Mouse (Mus musculus): ENCODE results near the gene Rgs7bp. TPM values are rescaled to one million over a fixed set of nuclear protein-coding genes. Genes with fewer than 3 reads are reported as not detected.

Rgs7bp gene
- total and polyA plus RNA-seq, 3 experiments, result 0.15 to 0.16 TPM; not detected in 1

- Histone ChIP-seq H3K4me3 (ENCODE audit: low read depth, low read length) (no peak overlapping the region), H3K9me3 (replicated peaks) (no peaks in the 10 kb centered on the region), H3K36me3 (replicated peaks) (no peaks in the 10 kb centered on the region), H3K4me1 (ENCODE audit: insufficient read depth, low read depth, low read length) (no peaks in the 10 kb centered on the region), H3K27me3 (ENCODE audit: insufficient read depth, low read length) (peaks cover 4% of the 10 kb centered on the region; the same call in 1 of the 2 replicates)
- no peak for ATAC-seq (ENCODE audit: extremely low read depth, insufficient number of reproducible peaks, low FRiP score, poor library complexity, severe bottlenecking)
- TF ChIP-seq GATA2 (IDR thresholded peaks at IDR 0.05; ENCODE audit: borderline replicate concordance, low read depth, low read length) (no peak), TAL1 (conservative IDR thresholded peaks at IDR 0.05; ENCODE audit: low read depth, low read length) (no peak), POLR2AphosphoS5 (IDR thresholded peaks at IDR 0.05; ENCODE audit: insufficient replicate concordance, low read depth, low read length) (no peak), GATA1 (IDR thresholded peaks at IDR 0.05; ENCODE audit: borderline replicate concordance, low read length) (no peak), CTCF (IDR thresholded peaks at IDR 0.05; ENCODE audit: low read depth, low read length) (no peak)
- DNase-seq (ENCODE audit: low spot score), result no peak
Observed at GRCm38 (mm10) chr13:105001714-105002113, 53.0 kb downstream of the Rgs7bp start.

- peaks cover 2% of the 10 kb centered on the region; the same call in 1 of the 2 replicates for H3K27me3 ChIP-seq (ENCODE audit: insufficient read depth, low read length)
- no peaks in the 10 kb centered on the region for H3K9me3 ChIP-seq (replicated peaks)
- H3K4me3 ChIP-seq (ENCODE audit: low read depth, low read length), result no peak overlapping the region
- no peaks in the 10 kb centered on the region for H3K36me3 ChIP-seq (replicated peaks)
- TF ChIP-seq GATA1 (IDR thresholded peaks at IDR 0.05; ENCODE audit: borderline replicate concordance, low read length), result no peak
- ATAC-seq (ENCODE audit: extremely low read depth, insufficient number of reproducible peaks, low FRiP score, poor library complexity, severe bottlenecking) (no peak), DNase-seq (ENCODE audit: low spot score) (no peak)
- peaks cover 4% of the 10 kb centered on the region; the same call in 1 of the 2 replicates for H3K4me1 ChIP-seq (ENCODE audit: insufficient read depth, low read depth, low read length)
Observed at GRCm38 (mm10) chr13:104988811-104989258, 65.9 kb downstream of the Rgs7bp start.

- TF ChIP-seq GATA1 (IDR thresholded peaks at IDR 0.05; ENCODE audit: borderline replicate concordance, low read length) (no peak), GATA2 (IDR thresholded peaks at IDR 0.05; ENCODE audit: borderline replicate concordance, low read depth, low read length) (no peak), CTCF (IDR thresholded peaks at IDR 0.05; ENCODE audit: low read depth, low read length) (no peak), POLR2AphosphoS5 (IDR thresholded peaks at IDR 0.05; ENCODE audit: insufficient replicate concordance, low read depth, low read length) (no peak)
- H3K4me3 ChIP-seq (ENCODE audit: low read depth, low read length), result no peak overlapping the region
- no peaks in the 10 kb centered on the region for H3K36me3 ChIP-seq (replicated peaks)
- ATAC-seq (ENCODE audit: extremely low read depth, insufficient number of reproducible peaks, low FRiP score, poor library complexity, severe bottlenecking) (no peak), DNase-seq (ENCODE audit: low spot score) (no peak)
- H3K4me1 ChIP-seq (ENCODE audit: insufficient read depth, low read depth, low read length), result peaks cover 4% of the 10 kb centered on the region; the same call in 1 of the 2 replicates
- peaks cover 2% of the 10 kb centered on the region; the same call in 1 of the 2 replicates for H3K27me3 ChIP-seq (ENCODE audit: insufficient read depth, low read length)
- no peaks in the 10 kb centered on the region for H3K9me3 ChIP-seq (replicated peaks)
Observed at GRCm38 (mm10) chr13:104988009-104988540, 66.7 kb downstream of the Rgs7bp start.

GRCm38 (mm10) chr13:104985691-104986090 is 69.0 kb downstream of the Rgs7bp start:
- ATAC-seq (ENCODE audit: extremely low read depth, insufficient number of reproducible peaks, low FRiP score, poor library complexity, severe bottlenecking) (no peak), DNase-seq (ENCODE audit: low spot score) (no peak)
- Histone ChIP-seq H3K4me3 (ENCODE audit: low read depth, low read length) (no peak overlapping the region), H3K9me3 (replicated peaks) (no peaks in the 10 kb centered on the region), H3K27me3 (ENCODE audit: insufficient read depth, low read length) (peaks cover 2% of the 10 kb centered on the region; the same call in 1 of the 2 replicates), H3K4me1 (ENCODE audit: insufficient read depth, low read depth, low read length) (peaks cover 4% of the 10 kb centered on the region; the same call in 1 of the 2 replicates), H3K36me3 (replicated peaks) (no peaks in the 10 kb centered on the region)
- TF ChIP-seq GATA1 (IDR thresholded peaks at IDR 0.05; ENCODE audit: borderline replicate concordance, low read length) (no peak), CTCF (IDR thresholded peaks at IDR 0.05; ENCODE audit: low read depth, low read length) (no peak), GATA2 (IDR thresholded peaks at IDR 0.05; ENCODE audit: borderline replicate concordance, low read depth, low read length) (no peak), TAL1 (conservative IDR thresholded peaks at IDR 0.05; ENCODE audit: low read depth, low read length) (no peak), POLR2AphosphoS5 (IDR thresholded peaks at IDR 0.05; ENCODE audit: insufficient replicate concordance, low read depth, low read length) (no peak)

- Histone ChIP-seq H3K4me3 (ENCODE audit: low read depth, low read length) (no peak overlapping the region), H3K4me1 (ENCODE audit: insufficient read depth, low read depth, low read length) (peaks cover 4% of the 10 kb centered on the region; the same call in 1 of the 2 replicates), H3K27me3 (ENCODE audit: insufficient read depth, low read length) (peaks cover 2% of the 10 kb centered on the region; the same call in 1 of the 2 replicates), H3K36me3 (replicated peaks) (no peaks in the 10 kb centered on the region), H3K9me3 (replicated peaks) (no peaks in the 10 kb centered on the region)
- TF ChIP-seq TAL1 (conservative IDR thresholded peaks at IDR 0.05; ENCODE audit: low read depth, low read length) (no peak), POLR2AphosphoS5 (IDR thresholded peaks at IDR 0.05; ENCODE audit: insufficient replicate concordance, low read depth, low read length) (no peak), CTCF (IDR thresholded peaks at IDR 0.05; ENCODE audit: low read depth, low read length) (no peak), GATA1 (IDR thresholded peaks at IDR 0.05; ENCODE audit: borderline replicate concordance, low read length) (no peak), GATA2 (IDR thresholded peaks at IDR 0.05; ENCODE audit: borderline replicate concordance, low read depth, low read length) (no peak)
- ATAC-seq (ENCODE audit: extremely low read depth, insufficient number of reproducible peaks, low FRiP score, poor library complexity, severe bottlenecking) (no peak), DNase-seq (ENCODE audit: low spot score) (no peak)
Observed at GRCm38 (mm10) chr13:104983989-104984388, 70.7 kb downstream of the Rgs7bp start.

- Histone ChIP-seq H3K36me3 (replicated peaks) (no peaks in the 10 kb centered on the region), H3K4me3 (ENCODE audit: low read depth, low read length) (no peak overlapping the region), H3K27me3 (ENCODE audit: insufficient read depth, low read length) (no peaks in the 10 kb centered on the region), H3K4me1 (ENCODE audit: insufficient read depth, low read depth, low read length) (peaks cover 4% of the 10 kb centered on the region; the same call in 1 of the 2 replicates), H3K9me3 (replicated peaks) (no peaks in the 10 kb centered on the region)
- no peak for TF ChIP-seq POLR2AphosphoS5 (IDR thresholded peaks at IDR 0.05; ENCODE audit: insufficient replicate concordance, low read depth, low read length)
- TF ChIP-seq GATA1 (IDR thresholded peaks at IDR 0.05; ENCODE audit: borderline replicate concordance, low read length), result no peak
- no peak for TF ChIP-seq GATA2 (IDR thresholded peaks at IDR 0.05; ENCODE audit: borderline replicate concordance, low read depth, low read length)
- no peak for TF ChIP-seq TAL1 (conservative IDR thresholded peaks at IDR 0.05; ENCODE audit: low read depth, low read length)
- TF ChIP-seq CTCF (IDR thresholded peaks at IDR 0.05; ENCODE audit: low read depth, low read length), result no peak
- ATAC-seq (ENCODE audit: extremely low read depth, insufficient number of reproducible peaks, low FRiP score, poor library complexity, severe bottlenecking) (no peak), DNase-seq (ENCODE audit: low spot score) (no peak)
Observed at GRCm38 (mm10) chr13:104982781-104983353, 71.9 kb downstream of the Rgs7bp start.

All from G1E (cell line).